Mouse (Mus musculus) neural tube, embryonic 11.5 days (tissue): ENCODE results near the gene 4922502D21Rik. TPM values are rescaled to one million over a fixed set of nuclear protein-coding genes. Genes with fewer than 3 reads are reported as not detected.

Experiments
- ATAC-seq: fragments of 200-750 bp; cut with Nextera tagmentation; 2 replicates; pipeline ENCODE4 v1.8.0; 2017; ENCODE audit warnings: moderate number of reproducible peaks, mild to moderate bottlenecking, moderate TSS enrichment, moderate library complexity; ENCODE audit not compliant: insufficient read depth, low FRiP score, low TSS enrichment
- DNase-seq: peaks from one replicate; pipeline ENCODE4 v3.0.0-alpha.2; 2015; ENCODE audit warnings: low spot score
- H3K27ac ChIP-seq: fragments of 300-500 bp; sonication (generic); 2 replicates; pipeline ENCODE4 v1.5.1; 2014; ENCODE audit warnings: low read depth, mild to moderate bottlenecking, low read length
- H3K27me3 ChIP-seq: fragments of 300-500 bp; sonication (generic); 2 replicates; pipeline ENCODE4 v1.6.1; 2014; ENCODE audit warnings: mild to moderate bottlenecking, low read length, mixed read lengths; ENCODE audit not compliant: control insufficient read depth, insufficient read depth
- H3K36me3 ChIP-seq: fragments of 300-500 bp; sonication (generic); 2 replicates; pipeline ENCODE4 v1.6.1; 2014; ENCODE audit warnings: mild to moderate bottlenecking, low read length, moderate library complexity, mixed read lengths; ENCODE audit not compliant: control insufficient read depth, insufficient read depth
- H3K4me1 ChIP-seq: fragments of 300-500 bp; sonication (generic); 2 replicates; pipeline ENCODE4 v1.6.1; 2014; ENCODE audit warnings: low read length, mixed read lengths; ENCODE audit not compliant: control insufficient read depth, insufficient read depth
- H3K4me2 ChIP-seq: fragments of 300-500 bp; sonication (generic); 2 replicates; pipeline ENCODE4 v1.6.1; 2014; ENCODE audit warnings: low read depth, mild to moderate bottlenecking, moderate library complexity
- H3K4me3 ChIP-seq: fragments of 300-500 bp; sonication (generic); 2 replicates; pipeline ENCODE4 v1.5.1; 2014; ENCODE audit warnings: low read depth, low read length
- H3K9ac ChIP-seq: fragments of 300-500 bp; sonication (generic); 2 replicates; pipeline ENCODE4 v1.6.1; 2014; ENCODE audit warnings: mild to moderate bottlenecking, low read length
- H3K9me3 ChIP-seq: fragments of 300-500 bp; sonication (generic); 2 replicates; pipeline ENCODE4 v1.6.1; 2016; ENCODE audit warnings: low read length; ENCODE audit not compliant: control insufficient read depth
- WGBS: fragments of 180-500 bp; shearing (Covaris S2); extraction: QIAGEN DNeasy Blood & Tissue Kit; methylation state at CpG from one replicate; pipeline ENCODE4 v1.1.7; 2014; 5-methylcytosine and 5-hydroxymethylcytosine counted together
- polyA plus RNA-seq: library from polyadenylated mRNA; unstranded; fragments of >200 nt; fragmentation: Nextera tagmentation; extraction: Ambion mirVana; gene quantifications from 2 replicates; pipeline ENCODE4 v1.2.1, GENCODE M21; 2014

The 4922502D21Rik gene
- polyA plus RNA-seq, 1 experiment from 2014 or later, result not detected

- Histone ChIP-seq H3K4me2 (no peak overlapping the region), H3K4me3 (no peak overlapping the region), H3K27ac (no peak overlapping the region), H3K27me3 (no peaks in the 10 kb centered on the region), H3K4me1 (no peaks in the 10 kb centered on the region), H3K36me3 (no peaks in the 10 kb centered on the region), H3K9ac (no peak overlapping the region), H3K9me3 (no peaks in the 10 kb centered on the region)
- no peak for ATAC-seq
- no peak for DNase-seq
- WGBS, result 56% methylated on average over 1 of the region's 1 CpGs
Measured at GRCm38 (mm10) chr6:129318395-129318794, 13.2 kb downstream of the 4922502D21Rik start.

GRCm38 (mm10) chr6:129316463-129316862 lies 15.1 kb downstream of the 4922502D21Rik start:
- ATAC-seq (no peak), DNase-seq (no peak)
- H3K9ac ChIP-seq, result no peak overlapping the region
- H3K27me3 ChIP-seq, result no peaks in the 10 kb centered on the region
- no peaks in the 10 kb centered on the region for H3K36me3 ChIP-seq
- H3K9me3 ChIP-seq, result no peaks in the 10 kb centered on the region
- no peaks in the 10 kb centered on the region for H3K4me1 ChIP-seq
- no peak overlapping the region for H3K4me3 ChIP-seq
- WGBS, result 73% methylated on average over 2 of the region's 2 CpGs
- no peak overlapping the region for H3K27ac ChIP-seq
- H3K4me2 ChIP-seq, result no peak overlapping the region

GRCm38 (mm10) chr6:129315698-129316097 lies 15.9 kb downstream of the 4922502D21Rik start:
- H3K9me3 ChIP-seq, result no peaks in the 10 kb centered on the region
- H3K9ac ChIP-seq, result no peak overlapping the region
- H3K4me1 ChIP-seq, result no peaks in the 10 kb centered on the region
- 86% methylated on average over 1 of the region's 1 CpGs for WGBS
- no peaks in the 10 kb centered on the region for H3K36me3 ChIP-seq
- no peaks in the 10 kb centered on the region for H3K27me3 ChIP-seq
- H3K4me3 ChIP-seq, result no peak overlapping the region
- H3K27ac ChIP-seq, result no peak overlapping the region
- DNase-seq (no peak), ATAC-seq (no peak)
- no peak overlapping the region for H3K4me2 ChIP-seq

- H3K4me2 ChIP-seq, result no peak overlapping the region
- no peaks in the 10 kb centered on the region for H3K9me3 ChIP-seq
- H3K27me3 ChIP-seq, result no peaks in the 10 kb centered on the region
- ATAC-seq (no peak), DNase-seq (no peak)
- H3K4me3 ChIP-seq, result no peak overlapping the region
- WGBS, result 87% methylated on average over 3 of the region's 3 CpGs
- H3K4me1 ChIP-seq, result no peaks in the 10 kb centered on the region
- no peaks in the 10 kb centered on the region for H3K36me3 ChIP-seq
- H3K27ac ChIP-seq, result no peak overlapping the region
- no peak overlapping the region for H3K9ac ChIP-seq
Measured at GRCm38 (mm10) chr6:129314655-129315168, 16.9 kb downstream of the 4922502D21Rik start.

- no peak overlapping the region for H3K27ac ChIP-seq
- H3K4me1 ChIP-seq, result no peaks in the 10 kb centered on the region
- WGBS, result 86% methylated on average over 3 of the region's 3 CpGs
- H3K4me2 ChIP-seq, result no peak overlapping the region
- H3K4me3 ChIP-seq, result no peak overlapping the region
- no peaks in the 10 kb centered on the region for H3K9me3 ChIP-seq
- ATAC-seq (no peak), DNase-seq (no peak)
- no peak overlapping the region for H3K9ac ChIP-seq
- no peaks in the 10 kb centered on the region for H3K27me3 ChIP-seq
- no peaks in the 10 kb centered on the region for H3K36me3 ChIP-seq
Measured at GRCm38 (mm10) chr6:129312499-129312898, 19.1 kb downstream of the 4922502D21Rik start.

- Histone ChIP-seq H3K27ac (no peak overlapping the region), H3K36me3 (no peaks in the 10 kb centered on the region), H3K27me3 (no peaks in the 10 kb centered on the region), H3K4me1 (no peaks in the 10 kb centered on the region), H3K9me3 (no peaks in the 10 kb centered on the region), H3K4me2 (no peak overlapping the region), H3K4me3 (no peak overlapping the region), H3K9ac (no peak overlapping the region)
- DNase-seq (no peak), ATAC-seq (no peak)
- WGBS, result 68% methylated on average over 1 of the region's 1 CpGs
Measured at GRCm38 (mm10) chr6:129304180-129304579, 27.4 kb downstream of the 4922502D21Rik start.

GRCm38 (mm10) chr6:129288708-129289107 lies 42.9 kb downstream of the 4922502D21Rik start:
- no peak overlapping the region for H3K4me2 ChIP-seq
- no peak overlapping the region for H3K4me3 ChIP-seq
- H3K9me3 ChIP-seq, result no peaks in the 10 kb centered on the region
- no peak for DNase-seq
- H3K36me3 ChIP-seq, result no peaks in the 10 kb centered on the region
- H3K27me3 ChIP-seq, result no peaks in the 10 kb centered on the region
- no peaks in the 10 kb centered on the region for H3K4me1 ChIP-seq
- H3K27ac ChIP-seq, result no peak overlapping the region
- no peak overlapping the region for H3K9ac ChIP-seq
- no peak for ATAC-seq

- no peak overlapping the region for H3K9ac ChIP-seq
- DNase-seq, result no peak
- no peak overlapping the region for H3K4me3 ChIP-seq
- WGBS, result 86% methylated on average over 7 of the region's 7 CpGs
- no peaks in the 10 kb centered on the region for H3K9me3 ChIP-seq
- ATAC-seq, result no peak; the same call in 1 of the 2 replicates
- H3K27ac ChIP-seq, result no peak overlapping the region
- no peaks in the 10 kb centered on the region for H3K36me3 ChIP-seq
- H3K4me1 ChIP-seq, result no peaks in the 10 kb centered on the region
- H3K27me3 ChIP-seq, result no peaks in the 10 kb centered on the region
- no peak overlapping the region for H3K4me2 ChIP-seq
Measured at GRCm38 (mm10) chr6:129284384-129285104, 47.1 kb downstream of the 4922502D21Rik start.

GRCm38 (mm10) chr6:129283271-129283670 lies 48.3 kb downstream of the 4922502D21Rik start:
- 79% methylated on average over 3 of the region's 3 CpGs for WGBS
- no peaks in the 10 kb centered on the region for H3K4me1 ChIP-seq

More at GRCm38 (mm10) chr6:129283271-129283670, 48.3 kb downstream of the 4922502D21Rik start:
- Histone ChIP-seq H3K9ac (no peak overlapping the region), H3K4me2 (no peak overlapping the region), H3K27ac (no peak overlapping the region), H3K36me3 (no peaks in the 10 kb centered on the region), H3K27me3 (no peaks in the 10 kb centered on the region), H3K9me3 (no peaks in the 10 kb centered on the region), H3K4me3 (no peak overlapping the region)
- no peak for ATAC-seq
- DNase-seq, result no peak
